Mouse (Mus musculus) kidney, embryonic 14.5 days (tissue): ENCODE measurements around the gene Sectm1a. TPM values are rescaled to one million over a fixed set of nuclear protein-coding genes. Genes with fewer than 3 reads are reported as not detected.

ENCODE experiments used
- ATAC-seq: fragments of 200-750 bp; cut with Nextera tagmentation; 2 replicates; pipeline ENCODE4 v1.8.0; 2017; ENCODE audit warnings: moderate number of reproducible peaks, mild to moderate bottlenecking, moderate TSS enrichment, moderate library complexity; ENCODE audit not compliant: low FRiP score, low TSS enrichment
- H3K27ac ChIP-seq: fragments of 300-500 bp; sonication (generic); 2 replicates; pipeline ENCODE4 v1.5.1; 2014; ENCODE audit warnings: low read depth, mild to moderate bottlenecking, low read length, moderate library complexity, mixed read lengths
- H3K27me3 ChIP-seq: fragments of 300-500 bp; sonication (generic); 2 replicates; pipeline ENCODE4 v1.6.1; 2014; ENCODE audit warnings: mild to moderate bottlenecking, low read length; ENCODE audit not compliant: control insufficient read depth, insufficient read depth
- H3K36me3 ChIP-seq: fragments of 300-500 bp; sonication (generic); 2 replicates; pipeline ENCODE4 v1.6.1; 2014; ENCODE audit warnings: low read length, mixed read lengths; ENCODE audit not compliant: control insufficient read depth, insufficient read depth
- H3K4me1 ChIP-seq: fragments of 300-500 bp; sonication (generic); 2 replicates; pipeline ENCODE4 v1.6.1; 2014; ENCODE audit warnings: low read length, mixed read lengths; ENCODE audit not compliant: control insufficient read depth, insufficient read depth
- H3K4me2 ChIP-seq: fragments of 300-500 bp; sonication (generic); replicated peaks from 2 replicates; pipeline ENCODE4 v1.6.1; 2014; ENCODE audit warnings: low read depth, mild to moderate bottlenecking, low read length
- H3K4me3 ChIP-seq: fragments of 300-500 bp; sonication (generic); 2 replicates; pipeline ENCODE4 v1.5.1; 2014; ENCODE audit warnings: mild to moderate bottlenecking, low read length
- H3K9ac ChIP-seq: fragments of 300-500 bp; sonication (generic); 2 replicates; pipeline ENCODE4 v1.6.1; 2014; ENCODE audit warnings: low read depth, mild to moderate bottlenecking, low read length, moderate library complexity
- H3K9me3 ChIP-seq: fragments of 300-500 bp; sonication (generic); 2 replicates; pipeline ENCODE4 v1.6.1; 2016; ENCODE audit warnings: low read length; ENCODE audit not compliant: control insufficient read depth
- WGBS: fragments of 180-500 bp; shearing (Covaris S2); extraction: QIAGEN DNeasy Blood & Tissue Kit; methylation state at CpG from one replicate; pipeline ENCODE4 v1.1.7; 2014; 5-methylcytosine and 5-hydroxymethylcytosine counted together
- polyA plus RNA-seq: library from polyadenylated mRNA; unstranded; fragments of >200 nt; fragmentation: Nextera tagmentation; extraction: Ambion mirVana; gene quantifications from 2 replicates; pipeline ENCODE4 v1.2.1, GENCODE M21; 2014

Gene Sectm1a
- polyA plus RNA-seq, 1 experiment from 2014 or later, result 0.22 TPM

GRCm38 (mm10) chr11:121024163-121024562, 56.9 kb downstream of the Sectm1a start:
- Histone ChIP-seq H3K36me3 (no peaks in the 10 kb centered on the region), H3K27me3 (no peaks in the 10 kb centered on the region), H3K4me3 (no peak overlapping the region), H3K9me3 (no peaks in the 10 kb centered on the region), H3K4me1 (no peaks in the 10 kb centered on the region), H3K9ac (no peak overlapping the region), H3K4me2 (no peak overlapping the region), H3K27ac (no peak overlapping the region)
- 77% methylated on average over 6 of the region's 6 CpGs for WGBS
- ATAC-seq, result no peak

- no peaks in the 10 kb centered on the region for H3K9me3 ChIP-seq
- no peaks in the 10 kb centered on the region for H3K36me3 ChIP-seq
- no peak overlapping the region for H3K4me3 ChIP-seq
- no peak overlapping the region for H3K27ac ChIP-seq
- H3K27me3 ChIP-seq, result no peaks in the 10 kb centered on the region
- H3K4me2 ChIP-seq, result no peak overlapping the region
- no peak for ATAC-seq
- 80% methylated on average over 5 of the region's 5 CpGs for WGBS
- no peaks in the 10 kb centered on the region for H3K4me1 ChIP-seq
- no peak overlapping the region for H3K9ac ChIP-seq
Measured at GRCm38 (mm10) chr11:121019501-121019900, 61.5 kb downstream of the Sectm1a start.

GRCm38 (mm10) chr11:121017703-121018102, 63.3 kb downstream of the Sectm1a start:
- Histone ChIP-seq H3K27me3 (no peaks in the 10 kb centered on the region), H3K9me3 (no peaks in the 10 kb centered on the region), H3K4me3 (no peak overlapping the region), H3K9ac (no peak overlapping the region), H3K4me1 (no peaks in the 10 kb centered on the region), H3K27ac (no peak overlapping the region), H3K4me2 (no peak overlapping the region), H3K36me3 (no peaks in the 10 kb centered on the region)
- 31% methylated on average over 3 of the region's 3 CpGs for WGBS
- peak; percentile 83 for ATAC-seq

Other genes with a start within 250 kb of the Sectm1a start
- 5.0 and 9.2 TPM in 2 replicates for gene Ccdc57, start 148.3 kb downstream of the Sectm1a start, polyA plus RNA-seq
- 21.8 and 21.9 TPM in 2 replicates for gene Slc16a3, start 132.7 kb downstream of the Sectm1a start, polyA plus RNA-seq
- 49.8 and 78.9 TPM in 2 replicates for gene Csnk1d, start 89.9 kb downstream of the Sectm1a start, polyA plus RNA-seq
- gene Cd7, start 41.8 kb downstream of the Sectm1a start, polyA plus RNA-seq, result not detected in 2 replicates
- gene Sectm1b, start 17.7 kb downstream of the Sectm1a start, polyA plus RNA-seq, result not detected in 2 replicates
- gene Tex19.2, start 37.5 kb upstream of the Sectm1a start, polyA plus RNA-seq, result not detected in 2 replicates
- not detected in 2 replicates for gene Tex19.1, start 64.9 kb upstream of the Sectm1a start, polyA plus RNA-seq
- not detected in 2 replicates for gene Uts2r, start 79.1 kb upstream of the Sectm1a start, polyA plus RNA-seq
- 10.1 and 10.3 TPM in 2 replicates for gene Hexdc, start 123.2 kb upstream of the Sectm1a start, polyA plus RNA-seq
- gene Ogfod3, start 123.5 kb upstream of the Sectm1a start, polyA plus RNA-seq, result 28.5 and 31.3 TPM in 2 replicates
- gene Cybc1, start 148.1 kb upstream of the Sectm1a start, polyA plus RNA-seq, result 24.5 and 33.0 TPM in 2 replicates
- 27.5 and 53.1 TPM in 2 replicates for gene Narf, start 156.0 kb upstream of the Sectm1a start, polyA plus RNA-seq
- 10.5 and 10.8 TPM in 2 replicates for gene Foxk2, start 178.8 kb upstream of the Sectm1a start, polyA plus RNA-seq